Mouse (Mus musculus) large intestine, adult 2 months (tissue): ENCODE results near the gene Vac14. TPM values are rescaled to one million over a fixed set of nuclear protein-coding genes. Genes with fewer than 3 reads are reported as not detected.

Experiments
- DNase-seq: peaks from one replicate; pipeline ENCODE4 v3.0.0-alpha.2; 2012; ENCODE audit warnings: low read depth, low spot score
- WGBS: fragments of 180-500 bp; shearing (Covaris S2); methylation state at CpG from one replicate; pipeline ENCODE4 v1.1.7; 2018; 5-methylcytosine and 5-hydroxymethylcytosine counted together
- polyA plus RNA-seq: library from polyadenylated mRNA; depleted of rRNA; stranded (reverse); fragments of >200 nt; gene quantifications from 2 replicates; pipeline ENCODE4 v1.2.3, GENCODE M21; 2012; rRNA removed

Gene Vac14
- polyA plus RNA-seq = 26.3 and 31.0 TPM in 2 replicates

DNA sequence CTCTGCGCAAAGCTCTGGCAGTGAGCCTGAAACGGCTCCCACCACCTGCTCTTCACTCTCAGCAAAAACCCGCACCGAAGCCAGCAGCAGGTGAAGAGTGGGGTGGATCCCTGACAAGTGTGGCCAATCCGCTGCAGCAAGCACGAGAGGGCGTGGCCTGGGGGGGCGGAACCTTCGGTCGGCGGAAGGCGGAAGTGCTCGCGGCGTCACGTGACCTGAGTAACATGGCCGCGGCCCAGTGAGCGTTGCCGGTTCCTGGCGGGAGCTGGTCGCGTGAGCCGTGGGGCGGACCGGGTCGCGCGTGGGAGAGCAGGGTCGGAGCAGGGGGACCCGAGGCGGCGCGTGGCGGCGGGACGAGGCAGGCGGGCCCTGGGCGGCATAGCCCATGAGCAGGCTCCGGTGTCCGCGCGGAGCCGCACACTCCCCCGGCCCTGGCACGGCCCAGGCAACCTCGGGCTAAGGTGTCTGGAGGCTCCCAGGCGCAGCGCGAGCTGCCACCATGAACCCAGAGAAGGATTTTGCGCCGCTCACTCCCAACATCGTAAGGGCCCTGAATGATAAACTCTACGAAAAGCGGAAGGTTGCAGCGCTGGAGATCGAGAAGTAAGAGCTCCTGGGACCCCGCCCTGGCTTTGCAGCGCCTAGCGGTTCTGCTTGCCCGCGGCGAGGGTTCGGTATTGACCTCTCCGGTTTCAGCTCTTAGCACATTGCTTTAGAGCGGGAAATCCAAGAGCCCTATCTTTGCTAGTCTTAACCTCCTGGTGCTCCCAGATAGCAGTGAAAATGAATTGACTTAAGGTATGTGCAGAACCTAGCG lies at the start of gene Vac14:
Vac14 (plus strand) TSS at position 195 of the 817 bp plus-strand sequence.
- WGBS = under 1% methylated on average over 67 of the region's 67 CpGs
- peak; percentile 87 for DNase-seq

DNA sequence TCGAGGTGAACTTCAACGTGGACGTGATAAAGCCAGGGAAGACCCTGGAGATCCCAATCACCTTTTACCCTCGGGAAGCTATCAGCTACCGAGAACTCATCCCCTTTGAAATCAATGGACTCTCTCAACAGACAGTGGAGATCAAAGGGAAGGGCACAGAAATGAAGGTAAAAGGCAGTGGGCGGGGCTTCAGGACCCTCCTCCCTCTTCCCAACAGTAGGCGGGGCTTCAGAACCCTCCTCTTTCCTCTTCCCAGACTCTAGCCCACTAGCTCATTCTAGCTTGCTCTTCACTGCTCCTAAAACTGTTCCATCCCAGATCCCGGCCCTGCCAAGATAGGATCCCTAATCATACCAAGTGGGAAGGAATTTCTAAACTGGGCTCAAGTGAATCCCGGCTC lies 25.7 kb upstream of the Vac14 start:
- no peak for DNase-seq
- WGBS = 70% methylated on average over 9 of the region's 9 CpGs

DNA sequence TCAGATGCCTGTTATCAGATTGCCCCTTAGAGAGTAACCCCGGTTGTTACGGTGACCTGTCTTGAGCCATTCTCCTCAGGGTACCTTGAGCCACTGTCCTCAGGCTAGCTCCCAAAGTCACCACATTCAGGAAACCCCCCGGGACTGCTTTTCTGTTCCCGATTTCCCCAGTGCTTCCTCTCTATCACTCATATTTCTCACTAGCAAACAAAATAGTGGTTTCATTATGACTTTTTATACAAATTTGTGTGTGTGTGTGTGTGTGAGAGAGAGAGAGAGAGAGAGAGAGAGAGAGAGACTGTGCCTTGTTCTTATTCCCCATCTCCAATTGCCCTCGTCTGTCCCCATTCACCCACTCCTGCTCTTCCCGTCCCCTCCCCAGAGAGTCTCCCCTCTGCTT lies 24.2 kb upstream of the Vac14 start:
- WGBS = 75% methylated on average over 6 of the region's 6 CpGs

DNA sequence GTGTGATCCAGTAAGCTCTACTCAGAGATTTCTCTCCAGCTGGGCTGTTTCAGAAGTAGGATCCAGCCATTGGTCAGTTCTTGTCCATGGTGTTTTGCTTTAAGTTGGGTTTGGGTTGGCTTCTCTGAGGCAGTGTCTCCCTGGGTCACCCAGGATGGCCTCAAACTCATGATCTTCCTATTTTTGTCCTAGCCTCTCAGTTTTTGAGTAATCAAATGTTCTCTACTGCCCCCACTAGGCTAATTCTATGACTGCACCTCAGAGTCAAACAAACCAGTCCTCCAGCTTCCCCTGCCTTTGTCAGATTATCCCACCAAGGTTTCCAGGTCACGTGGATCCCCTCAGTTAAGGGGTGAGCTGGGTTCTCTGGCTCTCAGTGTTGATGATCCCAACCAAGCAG lies 13.8 kb upstream of the Vac14 start:
- no peak for DNase-seq
- 5% methylated on average over 1 of the region's 1 CpGs for WGBS

More for the DNA sequence above, 24.2 kb upstream of the Vac14 start:
- DNase-seq = no peak

DNA sequence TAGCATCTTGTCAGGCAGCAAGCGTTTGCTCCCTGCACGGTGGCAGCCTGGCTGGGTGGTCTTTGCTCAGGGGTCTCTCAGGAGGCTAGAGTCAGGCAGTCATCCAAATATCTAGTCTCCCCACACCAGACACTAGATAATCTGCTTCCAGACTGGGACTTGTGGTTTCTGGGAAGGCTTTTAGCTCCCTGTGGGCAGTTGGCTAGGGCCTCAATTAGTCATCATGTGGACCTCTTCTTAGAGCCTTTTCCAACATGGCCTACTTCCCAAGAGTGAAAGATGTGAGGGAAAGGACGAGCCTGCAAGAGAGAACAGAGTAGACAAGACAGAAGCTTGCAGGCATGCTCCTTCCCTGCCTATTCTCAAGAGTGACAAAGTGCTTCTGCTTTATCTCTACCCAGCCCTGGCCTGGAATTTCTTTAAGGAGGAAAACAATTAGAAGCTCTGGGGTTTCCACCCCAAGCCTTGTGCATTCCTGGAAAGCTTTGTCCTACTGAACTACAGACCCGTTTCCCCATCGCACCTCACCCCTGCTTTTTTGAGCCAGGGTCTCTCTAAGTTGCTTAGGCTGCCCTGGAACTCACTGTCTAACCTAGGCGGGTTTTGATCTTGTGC lies 12.9 kb upstream of the Vac14 start:
- DNase-seq = no peak
- WGBS = 54% methylated on average over 6 of the region's 6 CpGs

DNA sequence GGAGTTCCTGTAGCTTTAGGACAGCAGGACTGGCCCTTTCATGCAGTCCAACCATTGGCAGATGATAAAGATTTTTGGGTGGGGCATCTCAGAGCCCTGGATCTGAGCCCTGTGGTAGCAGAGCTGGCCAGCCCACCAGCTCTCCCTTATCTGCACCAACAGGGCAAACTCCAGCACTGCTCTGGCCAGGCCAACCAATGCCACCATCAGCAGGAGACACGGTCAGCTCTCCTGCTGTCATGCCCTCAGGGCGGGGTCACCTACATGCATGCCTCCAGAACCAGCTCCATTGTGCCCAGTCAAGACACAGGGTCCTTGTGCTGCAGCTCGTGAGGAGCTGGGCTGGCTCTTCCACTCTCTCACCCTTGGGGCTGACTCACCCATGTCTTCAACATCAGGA lies 2.7 kb upstream of the Vac14 start:
- DNase-seq = no peak
- 66% methylated on average over 3 of the region's 3 CpGs for WGBS

DNA sequence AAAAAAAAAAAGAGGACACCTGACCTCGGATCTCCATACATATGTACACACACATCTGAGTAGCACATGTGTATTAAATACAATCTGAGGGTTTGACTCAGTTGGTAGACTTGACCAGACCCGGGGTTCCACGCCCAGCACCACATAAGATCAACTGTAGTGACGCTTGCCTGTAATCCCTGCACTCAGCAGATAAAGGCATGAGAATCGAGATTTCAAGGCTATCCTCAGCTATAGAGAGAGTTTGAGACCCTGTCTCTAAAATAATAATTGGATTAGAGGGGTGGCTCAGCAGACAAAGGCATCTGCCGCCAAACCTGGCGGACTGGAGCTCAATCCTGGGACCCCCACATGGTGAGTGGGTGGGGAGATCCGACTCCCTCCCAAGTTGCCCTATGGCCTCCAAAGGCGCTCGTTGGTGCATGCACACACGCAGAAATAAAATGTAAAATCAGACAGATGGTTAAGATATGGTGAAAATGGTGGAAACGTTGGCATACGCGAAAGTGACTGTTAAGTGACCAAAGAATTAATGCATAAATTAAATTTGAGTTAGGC lies 505 bp upstream of the Vac14 start:
- 20% methylated on average over 14 of the region's 14 CpGs for WGBS
- no peak for DNase-seq

DNA sequence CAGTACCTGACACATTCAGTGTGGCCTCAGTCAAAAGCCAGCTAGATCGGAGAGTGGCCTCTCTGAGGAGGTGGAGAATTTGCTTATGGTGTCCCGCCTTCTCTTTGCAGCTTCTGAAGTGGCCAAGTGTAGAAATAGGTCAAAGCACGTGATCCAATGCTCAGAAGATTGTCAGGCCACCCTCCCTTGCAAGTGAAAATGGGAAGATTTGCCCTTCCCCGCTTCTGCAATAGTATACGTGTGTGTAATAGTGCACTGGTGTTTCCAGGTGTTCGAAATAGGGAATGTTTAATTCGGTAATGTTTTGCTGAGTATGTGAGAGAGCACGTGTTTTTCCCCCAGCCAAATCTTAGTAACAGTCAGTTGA lies 806 bp downstream of the Vac14 start:
- no peak for DNase-seq
- 12% methylated on average over 8 of the region's 8 CpGs for WGBS

DNA sequence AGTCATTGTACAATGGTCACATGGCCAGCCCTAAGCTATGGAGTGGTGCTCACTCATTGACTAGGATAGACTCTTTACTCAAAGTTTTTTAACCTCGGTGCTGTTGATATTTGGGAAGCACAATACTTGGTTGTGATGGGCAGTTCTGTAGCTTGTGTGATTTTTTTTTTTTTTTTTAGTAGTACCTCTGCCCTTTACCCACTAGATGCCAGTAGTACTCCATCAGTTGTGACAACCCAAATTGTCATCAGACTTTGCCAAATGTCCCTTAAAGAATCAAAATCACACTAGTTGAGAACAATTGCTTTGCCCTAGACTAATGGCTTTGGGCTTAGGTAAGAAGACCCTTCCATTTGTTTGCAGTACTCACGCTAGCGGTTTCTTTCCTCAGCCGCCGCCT lies 1.5 kb downstream of the Vac14 start:
- WGBS = 81% methylated on average over 5 of the region's 5 CpGs
- DNase-seq = no peak

DNA sequence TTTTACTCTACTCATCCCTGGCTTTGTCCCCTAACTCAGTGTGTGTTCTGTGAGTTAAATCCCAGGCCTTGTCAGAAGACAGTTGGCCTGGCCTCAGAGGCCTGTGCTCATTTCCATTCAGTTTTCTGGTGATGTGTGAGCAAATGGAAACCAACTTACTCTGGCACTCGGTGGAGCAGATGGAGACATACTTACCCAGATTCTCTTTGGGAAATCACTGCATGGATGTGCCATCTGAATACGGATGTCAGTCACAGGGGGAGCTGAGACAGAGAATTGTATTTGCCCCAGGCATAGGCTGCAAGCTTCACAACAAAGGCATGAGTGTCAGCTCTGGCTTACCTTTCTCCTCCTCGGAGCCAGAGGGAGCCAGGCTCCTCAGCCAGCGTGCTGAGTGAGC lies 8.0 kb downstream of the Vac14 start:
- DNase-seq = no peak
- 76% methylated on average over 4 of the region's 4 CpGs for WGBS

DNA sequence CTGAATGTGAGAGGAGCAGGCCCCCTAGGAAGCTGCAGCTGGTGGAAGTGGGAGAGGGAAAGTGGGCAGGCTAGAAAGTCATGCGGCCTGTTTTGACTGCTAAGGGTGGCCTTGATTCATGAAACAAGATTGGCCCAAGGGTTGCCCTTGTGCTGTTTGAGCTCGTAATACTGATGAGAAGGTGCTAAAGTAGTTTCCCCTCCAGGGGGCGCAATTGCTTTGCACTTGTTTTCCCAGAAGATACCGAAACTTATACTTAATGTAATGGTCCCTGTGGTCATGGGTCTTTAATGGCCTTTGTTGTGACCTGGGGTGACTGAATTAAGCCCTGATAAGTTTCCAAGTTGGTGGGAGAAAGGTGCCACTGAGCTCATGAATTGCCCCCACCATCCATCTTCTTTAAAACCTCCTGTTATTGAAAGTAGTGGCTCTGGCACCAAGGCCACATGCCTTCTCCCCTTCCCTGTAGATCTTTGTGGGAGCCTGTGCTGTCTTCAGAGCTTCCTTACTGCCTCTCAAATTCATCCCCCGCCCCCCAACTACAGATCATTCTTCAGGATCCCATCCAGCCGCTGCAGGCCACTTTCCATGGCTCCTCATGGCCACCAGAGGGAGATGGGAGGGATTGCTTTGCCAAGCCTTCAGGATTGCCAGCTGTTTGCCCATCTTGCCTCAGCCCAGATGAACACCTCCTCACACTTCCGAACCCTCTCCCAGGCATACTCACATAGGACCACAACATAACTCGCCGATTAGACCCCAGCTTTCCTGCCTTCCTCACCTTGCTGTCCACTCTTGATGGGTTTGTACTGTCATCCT lies 11.1 kb downstream of the Vac14 start:
- 77% methylated on average over 9 of the region's 9 CpGs for WGBS
- DNase-seq = no peak

DNA sequence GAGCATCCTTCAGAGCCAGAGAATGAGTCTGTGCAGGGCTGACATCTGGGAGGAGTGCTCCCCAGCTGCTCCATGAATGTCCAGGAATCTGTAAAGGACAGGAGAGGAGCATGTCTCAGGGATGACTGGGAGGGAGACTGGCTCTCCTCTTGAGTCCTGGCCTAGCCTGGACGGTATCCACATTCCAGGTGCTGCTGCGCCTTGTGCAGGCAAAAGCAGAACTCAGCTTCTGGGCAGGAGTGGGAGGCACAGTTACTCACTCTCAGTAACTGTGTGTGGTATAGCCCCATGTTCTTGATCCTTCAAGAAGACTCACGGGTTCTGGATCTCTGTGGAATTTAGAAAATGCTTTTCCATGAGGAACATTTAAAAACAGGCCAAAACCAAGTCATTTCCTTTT lies 11.7 kb downstream of the Vac14 start:
- DNase-seq = no peak
- whole genome bisulfite sequencing = 83% methylated on average over 3 of the region's 3 CpGs

DNA sequence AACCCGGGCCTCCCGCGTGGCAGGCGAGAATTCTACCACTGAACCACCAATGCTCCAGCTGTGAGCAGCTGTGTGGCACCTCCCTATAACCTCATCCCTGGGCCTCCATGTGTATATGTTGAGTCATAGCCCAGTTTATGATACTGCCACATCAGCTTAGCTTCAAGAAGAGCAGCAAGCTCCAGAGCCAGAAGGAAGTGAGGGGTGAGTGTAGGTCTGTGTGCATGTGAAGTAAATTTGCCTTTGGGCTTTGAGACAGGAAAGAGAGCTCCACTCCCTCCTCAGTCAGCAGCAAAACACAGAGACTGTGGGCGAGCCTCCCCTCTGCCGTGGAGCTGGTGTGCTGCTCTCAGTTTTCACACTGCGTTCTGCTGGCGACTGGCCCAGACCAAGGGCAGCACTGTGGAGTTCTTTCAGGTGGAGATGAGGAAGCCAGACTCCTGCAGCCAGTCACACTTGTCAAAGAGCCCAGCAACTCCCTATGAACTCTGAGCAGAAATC lies 12.2 kb downstream of the Vac14 start:
- WGBS = 33% methylated on average over 8 of the region's 8 CpGs
- no peak for DNase-seq

DNA sequence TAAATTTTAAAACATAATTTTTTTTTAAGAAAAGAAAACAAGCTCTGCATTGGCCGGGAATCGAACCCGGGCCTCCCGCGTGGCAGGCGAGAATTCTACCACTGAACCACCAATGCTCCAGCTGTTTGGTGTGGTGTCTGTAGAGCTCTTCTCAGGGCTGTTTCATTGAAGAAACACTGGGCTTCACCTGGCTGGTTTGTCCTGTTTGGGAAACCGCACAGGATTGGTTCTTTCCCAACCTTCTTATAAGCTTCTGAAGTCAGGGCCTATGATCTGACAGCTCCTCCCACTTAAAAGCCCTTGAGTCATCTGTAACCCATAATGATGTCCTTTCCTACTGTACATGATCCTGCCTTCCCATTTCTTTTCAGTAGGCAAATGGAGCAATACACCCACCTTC lies 12.8 kb downstream of the Vac14 start:
- 64% methylated on average over 7 of the region's 7 CpGs for whole genome bisulfite sequencing
- DNase-seq = no peak

DNA sequence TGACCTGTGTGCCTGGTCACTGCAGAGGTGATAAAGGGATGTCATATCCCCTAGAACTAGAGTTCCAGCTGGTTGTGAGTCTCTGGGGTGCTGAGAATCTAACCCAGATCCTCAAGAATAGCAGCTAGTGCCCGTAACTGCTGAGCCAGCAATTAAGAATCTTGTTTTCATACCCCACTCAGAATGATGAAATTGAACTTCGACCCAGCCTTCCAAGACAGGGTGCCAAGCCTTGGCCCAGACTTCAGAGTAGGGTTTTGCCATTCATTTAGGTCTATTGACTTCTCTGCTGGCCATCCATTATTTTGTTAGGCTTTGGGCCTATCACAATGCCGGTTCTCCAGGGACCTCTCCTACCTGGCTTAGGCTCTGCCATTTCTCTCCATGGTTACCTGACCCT lies 15.4 kb downstream of the Vac14 start:
- 94% methylated on average over 3 of the region's 3 CpGs for WGBS

DNA sequence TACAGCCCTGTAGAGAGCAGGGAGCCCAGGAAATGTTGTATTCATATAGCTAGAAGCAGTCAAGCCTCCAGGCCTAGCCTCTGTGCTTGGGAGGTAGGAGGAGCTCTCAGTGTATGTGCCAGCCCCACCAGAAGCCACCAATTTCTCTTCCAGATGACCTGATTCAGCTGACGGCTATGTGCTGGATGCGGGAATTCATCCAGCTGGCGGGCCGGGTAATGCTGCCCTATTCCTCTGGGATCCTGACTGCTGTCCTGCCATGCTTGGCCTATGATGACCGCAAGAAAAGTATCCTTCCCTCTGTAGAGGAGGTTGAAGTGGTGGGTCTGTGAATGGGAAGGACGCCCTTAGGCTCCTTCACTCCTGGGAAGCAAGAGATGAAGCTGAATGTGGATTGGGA lies 17.8 kb downstream of the Vac14 start:
- 95% methylated on average over 6 of the region's 6 CpGs for WGBS
- DNase-seq = no peak

More for the DNA sequence above, 15.4 kb downstream of the Vac14 start:
- DNase-seq = no peak

DNA sequence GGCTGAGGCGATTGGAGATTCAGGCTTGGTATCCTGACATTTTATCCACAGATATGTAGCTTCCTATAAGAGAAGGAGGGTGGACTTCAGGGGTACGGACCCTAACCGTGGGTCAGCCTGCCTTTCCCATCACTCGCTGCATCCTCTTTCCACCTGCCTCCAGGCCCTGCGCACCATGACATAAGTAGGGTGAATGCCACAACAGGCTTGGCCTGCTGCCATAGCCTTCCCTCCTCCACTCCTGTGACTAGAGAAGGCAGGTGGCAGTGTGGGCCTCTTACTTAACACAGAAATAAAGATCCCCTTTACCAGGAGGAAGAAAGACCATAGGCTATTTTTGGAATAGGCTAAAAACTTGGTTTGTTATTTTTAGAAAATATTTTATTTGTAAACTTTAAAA lies 23.9 kb downstream of the Vac14 start:
- DNase-seq = no peak
- 96% methylated on average over 5 of the region's 5 CpGs for WGBS

DNA sequence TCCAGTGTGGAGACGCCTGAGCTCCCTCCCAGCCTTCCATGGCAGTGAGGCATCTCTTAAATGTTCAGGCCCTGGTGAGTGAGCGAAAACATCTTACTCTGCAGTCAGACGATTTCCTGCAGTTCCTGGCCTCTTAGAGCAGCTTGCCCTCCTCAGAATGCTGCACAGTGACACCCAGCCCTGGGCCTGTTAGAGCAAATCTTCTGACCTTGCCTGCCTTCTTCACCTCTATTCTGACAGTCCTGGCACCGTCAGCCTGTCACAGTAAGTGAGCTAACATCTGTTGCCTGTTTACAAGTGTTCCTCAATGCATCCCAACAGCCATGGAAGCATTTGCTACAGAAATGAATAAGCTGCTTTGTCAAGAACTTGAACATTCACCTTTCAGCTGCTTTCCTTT lies 24.8 kb downstream of the Vac14 start:
- DNase-seq = no peak
- WGBS = 66% methylated on average over 4 of the region's 4 CpGs

DNA sequence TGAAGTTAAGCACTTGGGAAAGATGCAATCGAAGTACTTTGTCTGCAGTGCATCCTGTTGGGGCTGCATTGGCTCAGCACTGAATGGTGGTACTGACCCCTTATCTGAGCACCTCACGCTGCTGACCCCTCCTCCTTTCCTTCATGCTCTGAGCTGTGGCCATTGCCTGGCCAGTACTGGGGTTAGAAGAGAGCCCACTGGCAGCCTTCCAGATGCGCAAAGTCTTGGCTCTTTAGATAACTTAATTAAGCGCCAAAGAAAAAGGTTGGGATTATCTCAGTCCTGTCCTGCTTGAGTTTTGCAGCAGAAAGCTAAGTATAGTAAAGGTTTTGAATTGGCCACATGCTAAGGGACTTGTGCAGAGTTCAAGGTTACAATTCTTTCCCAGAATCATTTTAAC lies 26.0 kb downstream of the Vac14 start:
- 83% methylated on average over 4 of the region's 4 CpGs for WGBS
- DNase-seq = no peak

DNA sequence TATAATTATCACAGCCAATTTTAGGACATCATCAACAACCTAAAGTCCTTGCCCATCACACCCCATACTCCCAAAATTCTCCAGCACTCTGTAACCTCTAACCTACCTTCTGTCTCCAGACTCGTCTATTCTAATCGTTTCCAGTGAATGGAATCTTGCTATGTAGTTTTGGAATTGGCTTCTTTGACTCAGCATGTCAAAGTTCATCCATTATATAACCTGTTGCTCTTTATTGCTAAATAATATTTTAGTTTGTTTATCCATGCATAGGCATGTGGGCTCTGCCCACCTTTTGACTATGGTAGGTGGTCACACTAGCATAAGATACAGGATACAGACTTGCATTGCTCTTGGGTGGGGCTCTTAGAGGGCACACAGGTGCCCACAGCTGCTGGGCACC lies 26.5 kb downstream of the Vac14 start:
- DNase-seq = no peak
- 65% methylated on average over 2 of the region's 2 CpGs for WGBS
